Mouse (Mus musculus): ENCODE measurements around the gene Klc1.

Klc1 gene

DNA sequence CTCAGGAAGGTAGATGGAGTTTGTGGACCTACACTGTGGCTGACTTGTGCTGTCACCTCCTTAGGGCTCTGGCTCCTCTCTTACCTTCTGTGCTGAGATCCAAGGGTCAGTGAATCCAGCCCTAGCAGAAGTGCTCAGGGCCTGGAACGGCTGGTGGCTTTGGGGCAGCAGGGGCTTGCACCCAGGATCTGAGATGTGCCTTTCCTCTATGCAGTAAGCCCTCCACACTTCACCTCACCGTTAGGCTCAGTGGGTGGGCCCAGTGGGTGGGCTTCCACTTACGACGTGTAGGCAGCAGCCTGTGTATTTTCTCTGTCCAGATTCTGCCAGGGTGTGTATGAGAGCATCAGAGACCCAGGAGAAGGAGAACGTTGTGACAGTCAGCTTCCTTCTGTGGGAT, 25.7 kb upstream of the Klc1 start:
- ChIA-PET CTCF (interaction anchor here (0.7 to 2.2 kb wide), 22 partner anchors 9 to 943 kb away, joined by 3 to 14 read pairs (median 4); partner anchors contain the start of gene Atp5mpl (in 1 of the 4)), POLR2A (interaction anchor here (0.7 to 5.0 kb wide), 37 partner anchors 9 to 773 kb away, joined by 3 to 37 read pairs (median 5); partner anchors contain the start of genes Apopt1 (in 2 of the 4), Bag5 (in 2 of the 4), Ckb (in 2 of the 4) and Trmt61a (in 1 of the 4))

DNA sequence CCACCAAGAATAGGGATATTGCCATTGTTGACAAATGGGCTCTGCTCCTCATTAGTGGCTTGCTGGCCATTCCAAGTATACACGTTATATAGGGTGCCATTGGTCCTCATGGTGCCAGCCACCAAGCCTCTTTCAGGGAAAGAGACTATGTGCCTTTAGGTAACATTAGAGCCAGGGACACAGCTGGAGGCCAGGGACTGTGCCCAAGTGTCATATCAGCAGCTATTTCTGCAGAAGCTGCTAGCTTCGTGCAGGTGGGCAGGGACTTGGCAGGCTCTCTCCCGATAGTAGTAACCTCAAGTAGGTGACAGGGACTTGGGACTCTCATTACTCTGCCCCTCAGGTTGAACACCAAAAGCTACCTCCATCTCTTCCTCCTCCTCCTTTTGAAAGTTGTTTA, 23.7 kb upstream of the Klc1 start:
- CTCF ChIA-PET, result interaction anchor here in 1 of 4 experiments (1.4 kb wide), 1 partner anchor 81 kb away, joined by 3 read pairs; no protein-coding TSS in a partner anchor
- POLR2A ChIA-PET, result interaction anchor here in 2 of 4 experiments (1.0 to 5.0 kb wide), 4 partner anchors 10 to 58 kb away, joined by 3 to 37 read pairs (median 4); partner anchors contain the start of genes Apopt1 (in 1 of the 2) and Bag5 (in 1 of the 2)

- ChIA-PET CTCF (interaction anchor here in 2 of 4 experiments (0.7 to 0.9 kb wide), 4 partner anchors 15 to 276 kb away, joined by 3 to 7 read pairs (median 4); partner anchors contain the start of gene Xrcc3 (in 1 of the 2)), POLR2A (interaction anchor here in 3 of 4 experiments (0.7 to 1.5 kb wide), 5 partner anchors 8 to 194 kb away, joined by 3 to 14 read pairs (median 4); no protein-coding TSS in a partner anchor)
Measured at GRCm38 (mm10) chr12:111736676-111737075, 22.0 kb upstream of the Klc1 start.

DNA sequence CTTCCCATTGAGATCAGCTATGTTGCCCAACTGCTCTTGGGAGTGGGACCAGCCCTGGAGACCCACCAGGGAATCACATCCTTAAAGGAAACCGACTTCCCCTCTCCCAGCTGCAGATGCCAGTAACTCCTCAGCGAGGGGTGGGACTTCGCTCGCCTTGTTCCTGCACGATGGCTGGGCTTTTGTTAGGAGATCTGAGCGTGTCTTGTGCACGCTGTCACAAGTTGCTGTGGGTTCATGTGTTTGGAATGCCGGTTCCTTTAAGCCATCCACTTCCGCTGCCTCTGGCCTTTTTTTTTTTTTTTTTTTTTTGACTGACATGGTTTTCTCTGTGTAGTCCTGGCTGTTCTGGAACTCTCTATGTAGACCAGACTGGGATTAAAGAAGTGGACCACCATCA, 21.3 kb upstream of the Klc1 start:
- CTCF ChIA-PET, result interaction anchor here in 2 of 4 experiments (0.6 to 0.9 kb wide), 5 partner anchors 16 to 275 kb away, joined by 3 to 9 read pairs (median 4); partner anchors contain the start of gene Xrcc3 (in 1 of the 2)
- POLR2A ChIA-PET, result interaction anchor here in 3 of 4 experiments (0.7 to 1.5 kb wide), 5 partner anchors 9 to 195 kb away, joined by 3 to 14 read pairs (median 4); no protein-coding TSS in a partner anchor

DNA sequence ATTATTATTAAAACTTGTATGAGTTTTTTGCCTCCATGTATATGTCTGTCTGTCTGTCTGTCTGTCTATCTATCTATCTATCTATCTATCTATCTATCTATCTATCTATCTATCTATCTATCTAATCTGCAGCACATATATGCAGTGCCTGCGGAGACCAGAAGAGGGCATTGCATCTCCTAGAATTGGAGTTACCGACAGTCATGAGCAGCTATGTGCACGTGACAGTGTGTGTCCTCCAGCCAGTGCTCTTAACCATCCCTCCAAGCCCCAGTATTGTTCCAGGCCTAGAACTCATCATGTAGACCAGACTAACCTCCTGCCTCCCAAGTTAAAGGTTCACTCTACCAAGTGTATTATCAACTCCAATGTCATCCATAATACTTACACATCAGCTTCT, 19.9 kb upstream of the Klc1 start:
- POLR2A ChIA-PET, result interaction anchor here (0.5 to 2.1 kb wide), 23 partner anchors 10 to 273 kb away, joined by 3 to 12 read pairs (median 4); partner anchors contain the start of genes Ckb (in 2 of the 4), Eif5 (in 1 of the 4) and Klc1 (in 1 of the 4)
- CTCF ChIA-PET, result interaction anchor here (0.6 to 1.8 kb wide), 48 partner anchors 8 to 956 kb away, joined by 3 to 17 read pairs (median 4); partner anchors contain the start of genes Klc1 (in 1 of the 4), Xrcc3 (in 1 of the 4) and Zfyve21 (in 1 of the 4)

- POLR2A ChIA-PET, result interaction anchor here in 1 of 4 experiments (0.9 kb wide), 1 partner anchor 76 kb away, joined by 3 read pairs; no protein-coding TSS in a partner anchor
- CTCF ChIA-PET, result no interaction called here
Measured at GRCm38 (mm10) chr12:111741338-111741737, 17.3 kb upstream of the Klc1 start.

GRCm38 (mm10) chr12:111743419-111743818, 15.2 kb upstream of the Klc1 start:
- ChIA-PET POLR2A (interaction anchor here in 3 of 4 experiments (0.6 to 4.9 kb wide), 23 partner anchors 8 to 195 kb away, joined by 3 to 53 read pairs (median 4); partner anchors contain the start of genes Klc1 (in 2 of the 3), Ckb (in 1 of the 3), Xrcc3 (in 1 of the 3) and Zfyve21 (in 1 of the 3)), CTCF (interaction anchor here in 3 of 4 experiments (0.5 to 0.6 kb wide), 4 partner anchors 12 to 494 kb away, joined by 3 read pairs; no protein-coding TSS in a partner anchor)

DNA sequence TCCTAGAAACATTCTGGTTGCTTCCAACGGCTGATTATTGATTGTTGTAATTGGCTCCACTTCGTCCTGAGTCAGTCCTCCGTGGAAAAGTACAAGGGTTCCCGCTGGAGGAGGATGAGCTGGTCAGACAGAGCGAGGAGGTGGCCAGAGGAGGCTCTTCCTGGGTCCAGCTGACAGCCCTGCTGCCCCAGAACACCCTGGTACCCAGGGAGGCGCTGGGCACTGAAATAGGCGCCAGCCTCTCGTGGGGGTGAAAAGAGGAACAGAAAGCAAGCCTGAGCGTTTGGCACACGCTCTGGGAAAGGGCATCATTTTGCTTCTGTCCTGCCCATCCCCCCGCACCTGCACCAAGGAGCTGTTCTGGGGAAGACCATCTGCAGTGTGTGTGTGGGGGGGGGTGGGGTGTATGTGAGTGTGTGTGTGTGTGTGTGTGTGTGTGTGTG, 14.6 kb upstream of the Klc1 start:
- ChIA-PET POLR2A (interaction anchor here in 2 of 4 experiments (1.0 to 4.9 kb wide), 25 partner anchors 9 to 108 kb away, joined by 3 to 53 read pairs (median 7); partner anchors contain the start of genes Ckb (in 2 of the 2), Klc1 (in 2 of the 2), Xrcc3 (in 1 of the 2) and Zfyve21 (in 1 of the 2)), CTCF (interaction anchor here in 1 of 4 experiments (0.5 kb wide), 2 partner anchors 80 to 134 kb away, joined by 3 to 8 read pairs; no protein-coding TSS in a partner anchor)

GRCm38 (mm10) chr12:111745274-111745673, 13.4 kb upstream of the Klc1 start:
- POLR2A ChIA-PET, result interaction anchor here in 3 of 4 experiments (0.6 to 4.9 kb wide), 38 partner anchors 9 to 1258 kb away, joined by 3 to 53 read pairs (median 6); partner anchors contain the start of genes Klc1 (in 3 of the 3), Ckb (in 2 of the 3), Zfyve21 (in 2 of the 3) and Apopt1 (in 1 of the 3)
- CTCF ChIA-PET, result interaction anchor here in 2 of 4 experiments (0.7 kb wide), 2 partner anchors 12 to 25 kb away, joined by 3 read pairs; no protein-coding TSS in a partner anchor

DNA sequence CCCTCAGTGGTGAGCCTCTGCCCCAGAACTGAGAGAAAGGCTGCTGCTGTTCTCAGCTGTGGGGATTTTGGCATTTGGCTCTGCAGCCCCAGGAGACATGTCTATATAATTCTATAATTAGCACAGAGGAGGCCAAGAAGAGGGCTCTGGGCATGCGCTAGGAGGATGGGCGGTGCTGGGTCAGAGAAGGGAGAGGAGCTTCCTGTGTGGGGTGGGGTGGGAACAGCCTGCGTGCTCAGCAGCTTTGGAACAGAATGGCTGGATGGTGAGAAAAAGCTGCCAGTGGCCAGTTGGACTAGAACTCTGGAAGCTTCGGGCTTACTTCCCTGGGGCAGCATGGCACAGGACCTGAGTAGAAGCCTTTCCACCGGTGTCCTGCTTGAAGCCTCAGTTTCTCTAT, 12.6 kb upstream of the Klc1 start:
- CTCF ChIA-PET, result interaction anchor here in 3 of 4 experiments (0.5 to 1.3 kb wide), 6 partner anchors 7 to 400 kb away, joined by 3 to 4 read pairs (median 3); partner anchors contain the start of gene Kif26a (in 1 of the 3)
- POLR2A ChIA-PET, result interaction anchor here in 3 of 4 experiments (0.6 to 4.9 kb wide), 29 partner anchors 8 to 345 kb away, joined by 3 to 53 read pairs (median 6); partner anchors contain the start of genes Ckb (in 2 of the 3), Eif5 (in 2 of the 3), Klc1 (in 2 of the 3) and Zfyve21 (in 2 of the 3)

DNA sequence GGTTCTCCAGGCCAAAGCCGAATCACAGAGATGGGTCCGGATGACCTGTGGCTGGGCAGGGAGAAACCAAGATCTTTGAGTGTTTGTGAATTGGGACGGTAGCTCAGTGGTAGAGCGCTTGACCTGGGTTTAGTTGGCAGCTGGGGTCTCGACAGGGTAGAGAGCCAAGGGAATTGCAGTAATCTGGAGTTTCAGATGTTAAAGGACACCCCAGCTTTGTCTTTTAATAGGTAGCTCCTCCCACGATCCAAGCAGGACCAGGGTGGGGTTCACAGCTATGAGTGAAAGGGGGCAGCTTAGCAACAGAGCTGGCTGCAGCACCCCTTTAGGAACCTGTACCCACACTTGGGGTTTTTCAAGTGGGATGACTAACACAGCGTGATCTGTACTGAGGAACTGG, 11.2 kb upstream of the Klc1 start:
- ChIA-PET CTCF (interaction anchor here in 3 of 4 experiments (0.6 to 1.4 kb wide), 6 partner anchors 8 to 170 kb away, joined by 3 to 8 read pairs (median 3); partner anchors contain the start of gene Klc1 (in 1 of the 3)), POLR2A (interaction anchor here in 3 of 4 experiments (0.5 to 4.9 kb wide), 11 partner anchors 11 to 76 kb away, joined by 3 to 53 read pairs (median 3); partner anchors contain the start of genes Apopt1 (in 1 of the 3), Bag5 (in 1 of the 3), Klc1 (in 1 of the 3) and Xrcc3 (in 1 of the 3))

GRCm38 (mm10) chr12:111750739-111751138, 7.9 kb upstream of the Klc1 start:
- ChIA-PET POLR2A (interaction anchor here in 1 of 4 experiments (2.8 kb wide), 1 partner anchor 7 kb away, joined by 7 read pairs; the partner anchor contains the start of gene Klc1), CTCF (no interaction called here)

DNA sequence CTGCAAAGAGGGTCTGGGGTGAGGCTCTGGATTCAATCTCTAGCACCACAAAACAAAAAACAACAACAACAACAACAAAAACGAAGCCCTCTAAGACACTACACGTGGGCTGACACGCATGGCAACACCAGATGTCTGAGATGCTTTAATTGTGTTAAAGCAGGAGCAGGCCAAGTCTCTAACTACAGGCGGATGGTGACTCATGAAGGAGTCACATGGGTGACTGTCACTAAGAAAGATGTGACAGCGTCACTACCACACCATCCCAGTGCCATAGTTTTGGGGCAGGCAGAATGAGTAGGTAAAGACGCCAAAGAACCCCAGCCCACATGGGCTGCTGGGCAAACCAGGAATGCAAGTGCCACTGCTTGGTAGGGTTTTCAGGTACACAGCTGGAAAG, 6.2 kb upstream of the Klc1 start:
- ChIA-PET POLR2A (interaction anchor here in 3 of 4 experiments (0.7 to 7.8 kb wide), 5 partner anchors 9 to 76 kb away, joined by 3 to 43 read pairs (median 4); no protein-coding TSS in a partner anchor), CTCF (interaction anchor here in 1 of 4 experiments (0.7 to 1.6 kb wide), 4 partner anchors 13 to 80 kb away, joined by 3 to 6 read pairs (median 4); partner anchors contain the start of gene Ckb)

DNA sequence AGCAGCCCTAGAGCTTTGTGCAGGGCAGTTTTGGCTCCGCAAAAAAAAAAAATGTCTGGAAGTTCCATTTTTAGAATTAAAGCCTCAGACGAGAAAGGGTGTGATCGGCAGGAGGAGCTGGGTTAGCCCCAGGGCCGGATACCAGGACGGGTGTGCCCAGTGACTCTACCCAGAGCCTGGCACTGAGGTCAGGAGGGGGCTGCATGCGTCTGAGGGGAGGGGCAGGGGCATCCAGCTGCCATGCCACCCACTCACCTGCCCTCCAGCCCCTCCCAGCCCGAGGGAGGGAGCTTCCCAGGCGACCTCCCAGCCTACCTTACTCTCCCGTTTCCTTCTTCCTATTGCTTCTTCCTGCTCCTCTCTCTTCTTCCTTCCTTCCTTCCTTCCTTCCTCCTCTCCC, 5.3 kb upstream of the Klc1 start:
- ChIA-PET CTCF (interaction anchor here in 3 of 4 experiments (0.6 to 1.6 kb wide), 7 partner anchors 12 to 799 kb away, joined by 3 to 6 read pairs (median 3); no protein-coding TSS in a partner anchor), POLR2A (interaction anchor here in 3 of 4 experiments (0.6 to 7.8 kb wide), 14 partner anchors 7 to 1076 kb away, joined by 3 to 43 read pairs (median 4); partner anchors contain the start of gene Cdca4 (in 1 of the 3))

GRCm38 (mm10) chr12:111754710-111755109, 3.9 kb upstream of the Klc1 start:
- POLR2A ChIA-PET, result interaction anchor here in 2 of 4 experiments (0.8 to 7.8 kb wide), 3 partner anchors 9 to 48 kb away, joined by 3 to 43 read pairs (median 5); no protein-coding TSS in a partner anchor
- CTCF ChIA-PET, result interaction anchor here in 3 of 4 experiments (0.6 kb wide), 4 partner anchors 12 to 944 kb away, joined by 3 read pairs; no protein-coding TSS in a partner anchor

DNA sequence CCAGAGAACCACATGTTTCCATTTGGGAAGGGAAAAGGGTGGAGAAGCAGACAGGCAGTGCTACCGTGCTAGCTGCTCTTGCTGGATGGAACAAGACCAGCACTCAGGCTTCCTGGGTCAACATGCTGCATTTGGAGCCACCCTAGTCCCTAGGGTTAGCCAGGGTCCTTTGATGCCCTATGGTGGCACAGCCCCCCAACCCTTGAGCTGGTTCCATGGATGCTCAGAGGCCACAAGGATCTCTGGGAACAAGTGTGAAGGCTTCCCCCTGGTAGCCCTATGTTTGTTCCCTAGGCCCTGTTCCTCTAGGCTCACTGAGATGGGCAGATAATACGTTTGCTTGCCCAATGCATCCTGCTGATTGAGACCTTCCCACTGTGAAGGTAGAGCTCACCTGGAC, 3.4 kb upstream of the Klc1 start:
- POLR2A ChIA-PET, result interaction anchor here in 2 of 4 experiments (2.0 to 7.8 kb wide), 2 partner anchors 9 to 11 kb away, joined by 5 to 43 read pairs; no protein-coding TSS in a partner anchor

GRCm38 (mm10) chr12:111756082-111756697, 2.5 kb upstream of the Klc1 start:
- POLR2A ChIA-PET, result interaction anchor here in 3 of 4 experiments (0.6 to 7.8 kb wide), 9 partner anchors 9 to 151 kb away, joined by 3 to 43 read pairs (median 4); partner anchors contain the start of genes Xrcc3 (in 1 of the 3) and Zfyve21 (in 1 of the 3)
- CTCF ChIA-PET, result interaction anchor here in 2 of 4 experiments (0.6 to 1.0 kb wide), 5 partner anchors 10 to 120 kb away, joined by 3 to 4 read pairs (median 3); no protein-coding TSS in a partner anchor

More for the DNA sequence above, 3.4 kb upstream of the Klc1 start:
- CTCF ChIA-PET, result interaction anchor here in 2 of 4 experiments (0.6 kb wide), 3 partner anchors 12 to 943 kb away, joined by 3 read pairs; no protein-coding TSS in a partner anchor

Measured in embryonic stem cell, embryonic (primary cell).